Mouse (Mus musculus) Patski (cell line): Measurements from ENCODE around the gene Sertad3. TPM values are rescaled to one million over a fixed set of nuclear protein-coding genes. Genes with fewer than 3 reads are reported as not detected.

Experiments used
- ATAC-seq: fragments of 100-300 bp; one replicate; pipeline ENCODE4 v1.8.0; 2021
- CTCF ChIA-PET: fragments of 350-600 bp; sonication (Branson Sonifier 250); formaldehyde crosslinking; loops from one replicate; lab custom pipeline; 2022; ENCODE audit warnings: inconsistent platforms; lab: Charles Lee
- POLR2A ChIA-PET: fragments of 350-600 bp; sonication (Branson Sonifier 250); formaldehyde crosslinking; loops from one replicate; lab custom pipeline; 2022; ENCODE audit warnings: antibody characterized with exemption, inconsistent platforms; lab: Charles Lee
- DNase-seq: peaks from one replicate; pipeline ENCODE4 v3.0.0-alpha.2; 2011; ENCODE audit warnings: low read depth, low spot score
- H3K27me3 ChIP-seq: fragments of 371-371 bp; one replicate; pipeline ENCODE4 v1.5.1; 2021
- CTCF ChIP-seq: fragments of 100-300 bp; IDR thresholded peaks from one replicate; pipeline ENCODE4 v1.5.1; 2021
- in situ Hi-C: fragments of 300-500 bp; cut with MboI; formaldehyde crosslinking; loops from 3 replicates; pipeline ENCODE4 v1.11.1; 2018; ENCODE audit warnings: low pct_unique_long_range_greater_than_20kb, mixed read lengths
- polyA plus RNA-seq: library from polyadenylated mRNA; unstranded; gene quantifications from one replicate; pipeline ENCODE4 v1.2.3, GENCODE M21; 2021

The Sertad3 gene
- polyA plus RNA-seq, 1 experiment from 2014 or later: 9.1 TPM

DNA sequence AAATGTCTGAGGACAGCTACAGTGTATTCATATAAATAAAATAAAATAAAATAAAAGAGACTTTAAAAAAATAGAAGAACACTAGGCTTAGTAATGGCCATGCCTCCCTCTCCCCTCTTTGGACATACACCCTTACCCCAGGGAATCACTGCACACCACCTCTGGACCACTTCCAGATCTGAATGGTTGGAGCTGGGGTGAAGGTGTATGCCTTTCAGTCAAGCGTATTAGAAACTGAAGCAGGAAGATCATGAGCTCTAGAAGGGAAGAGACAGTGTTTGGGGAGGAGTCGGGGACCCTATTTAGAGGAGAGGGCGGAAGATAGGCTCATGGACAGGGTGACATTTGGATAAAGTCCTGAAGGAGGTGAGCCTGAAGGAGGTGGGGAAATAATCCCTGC lies 6.9 kb downstream of the Sertad3 start:
- in situ Hi-C loops: loop anchor here (25.0 kb wide), 1 partner anchor 293 kb away; the partner anchor contains the start of genes BC024978, Gm21983, Mia and Rab4b
- ChIA-PET CTCF (interaction anchor here (1.3 to 2.8 kb wide), 3 partner anchors 11 to 29 kb away, joined by 3 to 9 read pairs (median 4); no protein-coding TSS in a partner anchor), POLR2A (interaction anchor here (0.5 to 1.0 kb wide), 2 partner anchors 20 to 95 kb away, joined by 3 read pairs; no protein-coding TSS in a partner anchor)
- no peak for DNase-seq
- no peaks in the 10 kb centered on the region for H3K27me3 ChIP-seq
- no peak for ATAC-seq
- no peak for TF ChIP-seq CTCF

DNA sequence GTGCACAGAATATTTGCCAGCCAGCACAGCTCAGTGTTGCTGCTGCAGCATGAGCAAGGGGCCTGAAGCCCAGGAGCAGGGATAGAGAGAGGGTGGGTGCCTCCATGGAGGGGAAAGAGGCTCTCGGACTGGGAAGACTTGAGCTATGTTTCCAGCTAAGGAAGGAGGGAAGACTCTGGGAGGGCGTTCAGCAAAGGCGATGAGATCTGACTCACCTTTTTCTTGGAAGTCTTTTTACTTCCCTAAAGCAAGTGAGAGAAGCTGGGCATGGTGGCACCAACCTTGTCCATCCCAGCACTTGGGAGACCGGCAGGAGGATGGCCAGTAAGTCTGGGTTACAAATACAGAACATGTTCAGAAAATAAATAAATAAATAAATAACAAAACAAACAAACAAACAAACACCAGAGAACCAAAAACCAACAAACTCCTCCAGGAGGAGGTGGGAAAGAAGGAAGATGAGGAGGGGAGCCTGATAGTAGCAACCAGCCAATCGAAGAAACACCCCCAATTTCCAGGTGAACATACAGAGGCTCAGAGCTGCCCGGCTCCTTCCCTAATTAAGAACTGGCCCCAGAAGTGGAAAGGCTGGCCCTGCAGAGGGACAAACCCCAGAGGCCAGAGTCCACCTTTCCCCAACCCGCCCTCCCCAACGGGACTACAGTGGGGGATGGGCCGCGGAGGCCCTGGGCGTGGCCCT lies 7.5 kb downstream of the Sertad3 start:
- ChIA-PET POLR2A (interaction anchor here (0.5 to 1.0 kb wide), 2 partner anchors 19 to 94 kb away, joined by 3 read pairs; no protein-coding TSS in a partner anchor), CTCF (interaction anchor here (1.3 to 2.8 kb wide), 3 partner anchors 10 to 28 kb away, joined by 3 to 9 read pairs (median 4); no protein-coding TSS in a partner anchor)
- TF ChIP-seq CTCF: no peak
- in situ Hi-C loops: loop anchor here (25.0 kb wide), 1 partner anchor 294 kb away; the partner anchor contains the start of genes BC024978, Gm21983, Mia and Rab4b
- ATAC-seq (no peak), DNase-seq (no peak)
- H3K27me3 ChIP-seq: no peaks in the 10 kb centered on the region

- TF ChIP-seq CTCF: no peak
- CTCF ChIA-PET: interaction anchor here (1.3 to 2.8 kb wide), 2 partner anchors 10 to 23 kb away, joined by 3 to 9 read pairs; no protein-coding TSS in a partner anchor
- no peaks in the 10 kb centered on the region for H3K27me3 ChIP-seq
- POLR2A ChIA-PET: no interaction called here
- in situ Hi-C loops: loop anchor here (25.0 kb wide), 1 partner anchor 294 kb away; the partner anchor contains the start of genes BC024978, Gm21983, Mia and Rab4b
- peak; percentile 99 for ATAC-seq
- peak; percentile 53 for DNase-seq
Observed at GRCm38 (mm10) chr7:27481627-27481969, 8.0 kb downstream of the Sertad3 start.

- POLR2A ChIA-PET: no interaction called here
- DNase-seq (no peak), ATAC-seq (no peak)
- no peaks in the 10 kb centered on the region for H3K27me3 ChIP-seq
- CTCF ChIA-PET: no interaction called here
- no peak for TF ChIP-seq CTCF
- in situ Hi-C loops: loop anchor here (25.0 kb wide), 1 partner anchor 297 kb away; the partner anchor contains the start of genes BC024978, Gm21983, Mia and Rab4b
Observed at GRCm38 (mm10) chr7:27483860-27484259, 10.3 kb downstream of the Sertad3 start.

GRCm38 (mm10) chr7:27486102-27486769 lies 12.7 kb downstream of the Sertad3 start:
- ATAC-seq (no peak), DNase-seq (no peak)
- TF ChIP-seq CTCF: no peak
- ChIA-PET CTCF (interaction anchor here (1.3 to 2.1 kb wide), 3 partner anchors 12 to 18 kb away, joined by 4 to 6 read pairs (median 6); no protein-coding TSS in a partner anchor), POLR2A (interaction anchor here (1.2 to 2.1 kb wide), 2 partner anchors 10 to 21 kb away, joined by 3 to 6 read pairs; no protein-coding TSS in a partner anchor)
- in situ Hi-C loops: loop anchor here (25.0 kb wide), 1 partner anchor 299 kb away; the partner anchor contains the start of genes BC024978, Gm21983, Mia and Rab4b
- H3K27me3 ChIP-seq: no peaks in the 10 kb centered on the region

GRCm38 (mm10) chr7:27486770-27487697 lies 13.5 kb downstream of the Sertad3 start, which contains the start of gene Sertad1:
Gene Sertad1, plus strand, starts transcription at chr7:27486910.
- POLR2A ChIA-PET: interaction anchor here (0.6 to 2.1 kb wide), 4 partner anchors 10 to 20 kb away, joined by 3 to 6 read pairs (median 3); no protein-coding TSS in a partner anchor

DNA sequence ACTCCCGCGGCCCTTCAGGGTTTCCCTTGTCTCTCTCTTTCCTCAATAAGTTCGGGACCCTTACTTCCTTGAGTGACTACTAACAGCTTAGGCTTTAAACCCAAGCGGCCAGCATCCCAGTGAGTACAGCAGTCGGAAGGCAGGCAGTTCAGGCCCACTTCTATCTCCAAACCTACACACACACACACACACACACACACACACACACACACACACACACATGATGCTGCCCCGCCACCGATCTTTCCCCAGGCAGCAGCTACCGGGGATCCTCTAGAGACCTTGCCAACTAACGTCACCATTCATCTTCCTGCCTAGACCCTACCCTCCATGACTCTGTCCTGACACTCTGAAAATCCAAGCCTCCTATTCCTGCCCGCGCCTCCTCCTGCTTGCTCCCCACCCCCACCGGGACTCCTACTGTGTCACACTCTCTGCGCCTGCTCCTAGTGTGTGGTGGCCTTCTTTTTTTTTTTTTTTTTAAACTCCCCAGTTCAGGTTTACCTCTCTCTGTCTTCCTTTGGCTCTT lies 14.2 kb downstream of the Sertad3 start:
- ATAC-seq (no peak), DNase-seq (no peak)
- in situ Hi-C loops: loop anchor here (25.0 kb wide), 1 partner anchor 301 kb away; the partner anchor contains the start of genes BC024978, Gm21983, Mia and Rab4b
- H3K27me3 ChIP-seq: no peaks in the 10 kb centered on the region
- ChIA-PET CTCF (interaction anchor here (1.4 to 2.1 kb wide), 4 partner anchors 13 to 55 kb away, joined by 4 to 6 read pairs (median 6); no protein-coding TSS in a partner anchor), POLR2A (interaction anchor here (0.6 to 2.1 kb wide), 4 partner anchors 9 to 38 kb away, joined by 3 to 7 read pairs (median 6); no protein-coding TSS in a partner anchor)
- TF ChIP-seq CTCF: no peak

More at GRCm38 (mm10) chr7:27486770-27487697, 13.5 kb downstream of the Sertad3 start, which contains the start of gene Sertad1:
- ATAC-seq: peak; percentile 81
- DNase-seq: peak; percentile 96
- TF ChIP-seq CTCF: no peak
- CTCF ChIA-PET: interaction anchor here (1.3 to 2.1 kb wide), 4 partner anchors 13 to 56 kb away, joined by 4 to 6 read pairs (median 6); no protein-coding TSS in a partner anchor
- in situ Hi-C loops: loop anchor here (25.0 kb wide), 1 partner anchor 300 kb away; the partner anchor contains the start of genes BC024978, Gm21983, Mia and Rab4b
- H3K27me3 ChIP-seq: no peaks in the 10 kb centered on the region

DNA sequence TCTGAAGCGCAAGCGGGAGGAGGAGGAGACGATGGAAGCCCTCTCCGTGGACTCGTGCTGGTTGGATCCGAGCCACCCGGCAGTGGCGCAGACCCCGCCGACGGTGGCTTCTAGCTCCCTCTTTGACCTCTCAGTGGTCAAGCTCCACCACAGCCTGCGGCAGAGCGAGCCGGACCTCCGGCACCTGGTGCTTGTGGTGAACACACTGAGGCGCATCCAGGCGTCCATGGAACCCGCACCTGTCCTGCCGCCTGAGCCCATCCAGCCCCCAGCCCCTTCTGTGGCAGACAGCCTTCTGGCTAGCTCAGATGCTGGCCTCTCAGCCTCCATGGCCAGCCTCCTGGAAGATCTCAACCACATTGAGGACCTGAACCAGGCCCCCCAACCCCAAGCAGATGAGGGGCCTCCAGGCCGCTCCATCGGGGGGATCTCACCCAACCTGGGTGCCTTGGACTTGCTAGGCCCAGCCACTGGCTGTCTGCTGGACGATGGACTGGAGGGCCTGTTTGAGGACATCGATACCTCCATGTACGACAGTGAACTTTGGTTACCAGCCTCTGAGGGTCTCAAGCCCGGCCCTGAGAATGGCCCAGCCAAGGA lies 15.8 kb downstream of the Sertad3 start:
- POLR2A ChIA-PET: interaction anchor here (0.8 to 3.2 kb wide), 3 partner anchors 16 to 18 kb away, joined by 3 to 20 read pairs (median 6); no protein-coding TSS in a partner anchor
- ATAC-seq (no peak), DNase-seq (no peak)
- no peaks in the 10 kb centered on the region for H3K27me3 ChIP-seq
- CTCF ChIA-PET: interaction anchor here (0.9 to 1.5 kb wide), 3 partner anchors 14 to 17 kb away, joined by 3 to 4 read pairs (median 3); no protein-coding TSS in a partner anchor
- in situ Hi-C loops: loop anchor here (25.0 kb wide), 1 partner anchor 302 kb away; the partner anchor contains the start of genes BC024978, Gm21983, Mia and Rab4b
- no peak for TF ChIP-seq CTCF
